Mouse (Mus musculus) kidney, postnatal 25 days (tissue): ENCODE measurements at regions not wholly inside any gene's neighbourhood (a gene's known extent, or its start where the extent isn't known, plus 50 kb on each side); places are given as distances from the start of the nearest gene placed in this dataset.
"Not testable (repeated sequence)": the region's sequence is repeated elsewhere in the genome, so short reads cannot be mapped to it uniquely, and the experiment has no call there.

Experiments
- DNase-seq, 2 experiments: peaks; one replicate each; pipeline ENCODE4 v3.0.0; 2021; ENCODE audit warnings: mixed read lengths in 2 of 2

- not testable (repeated sequence) for DNase-seq
Measured at GRCm38 (mm10) chr12:20292368-20292767, 338.1 kb downstream of the Gm21863 start.

- DNase-seq: peak in 1 of 2 experiments; percentile 29
Measured at GRCm38 (mm10) chr12:20311951-20312849, 357.9 kb downstream of the Gm21863 start.
